Mouse (Mus musculus) neural tube, embryonic 11.5 days (tissue): ENCODE results near the gene Xpa. TPM values are rescaled to one million over a fixed set of nuclear protein-coding genes. Genes with fewer than 3 reads are reported as not detected.

Experiments
- ATAC-seq: fragments of 200-750 bp; cut with Nextera tagmentation; 2 replicates; pipeline ENCODE4 v1.8.0; 2017; ENCODE audit warnings: moderate number of reproducible peaks, mild to moderate bottlenecking, moderate TSS enrichment, moderate library complexity; ENCODE audit not compliant: insufficient read depth, low FRiP score, low TSS enrichment
- DNase-seq: peaks from one replicate; pipeline ENCODE4 v3.0.0-alpha.2; 2015; ENCODE audit warnings: low spot score
- H3K27ac ChIP-seq: fragments of 300-500 bp; sonication (generic); 2 replicates; pipeline ENCODE4 v1.5.1; 2014; ENCODE audit warnings: low read depth, mild to moderate bottlenecking, low read length
- H3K27me3 ChIP-seq: fragments of 300-500 bp; sonication (generic); 2 replicates; pipeline ENCODE4 v1.6.1; 2014; ENCODE audit warnings: mild to moderate bottlenecking, low read length, mixed read lengths; ENCODE audit not compliant: control insufficient read depth, insufficient read depth
- H3K36me3 ChIP-seq: fragments of 300-500 bp; sonication (generic); 2 replicates; pipeline ENCODE4 v1.6.1; 2014; ENCODE audit warnings: mild to moderate bottlenecking, low read length, moderate library complexity, mixed read lengths; ENCODE audit not compliant: control insufficient read depth, insufficient read depth
- H3K4me1 ChIP-seq: fragments of 300-500 bp; sonication (generic); 2 replicates; pipeline ENCODE4 v1.6.1; 2014; ENCODE audit warnings: low read length, mixed read lengths; ENCODE audit not compliant: control insufficient read depth, insufficient read depth
- H3K4me2 ChIP-seq: fragments of 300-500 bp; sonication (generic); 2 replicates; pipeline ENCODE4 v1.6.1; 2014; ENCODE audit warnings: low read depth, mild to moderate bottlenecking, moderate library complexity
- H3K4me3 ChIP-seq: fragments of 300-500 bp; sonication (generic); 2 replicates; pipeline ENCODE4 v1.5.1; 2014; ENCODE audit warnings: low read depth, low read length
- H3K9ac ChIP-seq: fragments of 300-500 bp; sonication (generic); 2 replicates; pipeline ENCODE4 v1.6.1; 2014; ENCODE audit warnings: mild to moderate bottlenecking, low read length
- H3K9me3 ChIP-seq: fragments of 300-500 bp; sonication (generic); 2 replicates; pipeline ENCODE4 v1.6.1; 2016; ENCODE audit warnings: low read length; ENCODE audit not compliant: control insufficient read depth
- WGBS: fragments of 180-500 bp; shearing (Covaris S2); extraction: QIAGEN DNeasy Blood & Tissue Kit; methylation state at CpG from one replicate; pipeline ENCODE4 v1.1.7; 2014; 5-methylcytosine and 5-hydroxymethylcytosine counted together
- polyA plus RNA-seq: library from polyadenylated mRNA; unstranded; fragments of >200 nt; fragmentation: Nextera tagmentation; extraction: Ambion mirVana; gene quantifications from 2 replicates; pipeline ENCODE4 v1.2.1, GENCODE M21; 2014

The Xpa gene
- polyA plus RNA-seq, 1 experiment from 2014 or later: 28.4 TPM

- Histone ChIP-seq H3K36me3 (peaks cover 6% of the 10 kb centered on the region; the same call in 1 of the 2 replicates), H3K4me2 (peak overlapping the region; percentile 59), H3K27me3 (no peaks in the 10 kb centered on the region), H3K9ac (peak overlapping the region; percentile 83), H3K27ac (peak overlapping the region; percentile 94), H3K4me3 (peak overlapping the region; percentile 62), H3K9me3 (no peaks in the 10 kb centered on the region), H3K4me1 (peaks cover 9% of the 10 kb centered on the region)
- DNase-seq: peak; percentile 25
- ATAC-seq: peak; percentile 78
- WGBS: 8% methylated on average over 17 of the region's 17 CpGs
Measured at GRCm38 (mm10) chr4:46137629-46138286, 58.4 kb downstream of the Xpa start.

- no peaks in the 10 kb centered on the region for H3K27me3 ChIP-seq
- no peaks in the 10 kb centered on the region for H3K9me3 ChIP-seq
- no peak overlapping the region for H3K4me3 ChIP-seq
- DNase-seq (no peak), ATAC-seq (no peak)
- no peak overlapping the region for H3K4me2 ChIP-seq
- no peak overlapping the region for H3K27ac ChIP-seq
- peaks cover 19% of the 10 kb centered on the region for H3K36me3 ChIP-seq
- no peaks in the 10 kb centered on the region for H3K4me1 ChIP-seq
- 94% methylated on average over 6 of the region's 6 CpGs for WGBS
- no peak overlapping the region for H3K9ac ChIP-seq
Measured at GRCm38 (mm10) chr4:46131791-46132190, 64.3 kb downstream of the Xpa start.

GRCm38 (mm10) chr4:46130221-46130620, 65.9 kb downstream of the Xpa start:
- DNase-seq (peak; percentile 53), ATAC-seq (no peak)
- Histone ChIP-seq H3K27me3 (no peaks in the 10 kb centered on the region), H3K4me2 (no peak overlapping the region), H3K4me1 (no peaks in the 10 kb centered on the region), H3K4me3 (no peak overlapping the region), H3K9me3 (no peaks in the 10 kb centered on the region), H3K9ac (no peak overlapping the region), H3K27ac (no peak overlapping the region), H3K36me3 (peaks cover 24% of the 10 kb centered on the region)
- WGBS: 78% methylated on average over 3 of the region's 3 CpGs

GRCm38 (mm10) chr4:46129311-46130004, 66.7 kb downstream of the Xpa start:
- 89% methylated on average over 8 of the region's 8 CpGs for WGBS
- DNase-seq (no peak), ATAC-seq (no peak)
- Histone ChIP-seq H3K4me2 (no peak overlapping the region), H3K36me3 (peaks cover 28% of the 10 kb centered on the region), H3K4me1 (no peaks in the 10 kb centered on the region), H3K4me3 (no peak overlapping the region), H3K27ac (no peak overlapping the region), H3K27me3 (no peaks in the 10 kb centered on the region), H3K9me3 (no peaks in the 10 kb centered on the region), H3K9ac (no peak overlapping the region)

- no peak; the same call in 1 of the 2 replicates for ATAC-seq
- H3K4me1 ChIP-seq: no peaks in the 10 kb centered on the region
- no peaks in the 10 kb centered on the region for H3K27me3 ChIP-seq
- 46% methylated on average over 2 of the region's 2 CpGs for WGBS
- no peak overlapping the region for H3K27ac ChIP-seq
- H3K9me3 ChIP-seq: no peaks in the 10 kb centered on the region
- no peak overlapping the region for H3K4me2 ChIP-seq
- DNase-seq: peak; percentile 80
- peaks cover 29% of the 10 kb centered on the region for H3K36me3 ChIP-seq
- H3K9ac ChIP-seq: no peak overlapping the region
- H3K4me3 ChIP-seq: no peak overlapping the region
Measured at GRCm38 (mm10) chr4:46126541-46126940, 69.6 kb downstream of the Xpa start.

- Histone ChIP-seq H3K27ac (no peak overlapping the region), H3K36me3 (peaks cover 27% of the 10 kb centered on the region), H3K9ac (no peak overlapping the region), H3K9me3 (no peaks in the 10 kb centered on the region), H3K4me1 (no peaks in the 10 kb centered on the region), H3K4me3 (no peak overlapping the region), H3K4me2 (no peak overlapping the region), H3K27me3 (no peaks in the 10 kb centered on the region)
- WGBS: 95% methylated on average over 6 of the region's 6 CpGs
- ATAC-seq (no peak), DNase-seq (no peak)
Measured at GRCm38 (mm10) chr4:46123358-46123757, 72.8 kb downstream of the Xpa start.

- H3K27me3 ChIP-seq: no peaks in the 10 kb centered on the region
- H3K4me3 ChIP-seq: no peak overlapping the region
- no peak overlapping the region for H3K9ac ChIP-seq
- no peaks in the 10 kb centered on the region for H3K9me3 ChIP-seq
- no peak overlapping the region for H3K27ac ChIP-seq
- DNase-seq (no peak), ATAC-seq (no peak)
- peaks cover 31% of the 10 kb centered on the region for H3K36me3 ChIP-seq
- 86% methylated on average over 3 of the region's 3 CpGs for WGBS
- no peaks in the 10 kb centered on the region for H3K4me1 ChIP-seq
- no peak overlapping the region for H3K4me2 ChIP-seq
Measured at GRCm38 (mm10) chr4:46120767-46121166, 75.3 kb downstream of the Xpa start.

- Histone ChIP-seq H3K9ac (no peak overlapping the region), H3K4me3 (no peak overlapping the region), H3K36me3 (peaks cover 26% of the 10 kb centered on the region), H3K27ac (no peak overlapping the region), H3K4me1 (no peaks in the 10 kb centered on the region), H3K27me3 (no peaks in the 10 kb centered on the region), H3K4me2 (no peak overlapping the region), H3K9me3 (no peaks in the 10 kb centered on the region)
- no peak for ATAC-seq
- WGBS: 93% methylated on average over 14 of the region's 14 CpGs
- DNase-seq: no peak
Measured at GRCm38 (mm10) chr4:46119514-46120094, 76.5 kb downstream of the Xpa start.
